Mouse (Mus musculus): ENCODE data around the gene Cdh13. TPM values are rescaled to one million over a fixed set of nuclear protein-coding genes. Genes with fewer than 3 reads are reported as not detected.
A peak's percentile ranks its signal among the peaks of the same experiment; 100 is the strongest.

The Cdh13 gene
- polyA plus RNA-seq, 1 experiment from 2014 or later, result 63.9 TPM

GRCm38 (mm10) chr8:118852861-118853260, 569.3 kb downstream of the Cdh13 start:
- 0 out of 2 replicates have a peak, but pooled peaks cover 2% of the 10 kb centered on the region for H3K4me1 ChIP-seq (replicated peaks)
- H3K9ac ChIP-seq, result no peak overlapping the region

GRCm38 (mm10) chr8:118854656-118855055, 571.1 kb downstream of the Cdh13 start:
- no peak overlapping the region for H3K9ac ChIP-seq
- H3K4me2 ChIP-seq, result no peak overlapping the region
- 0 out of 2 replicates have a peak, but pooled peaks cover 1% of the 10 kb centered on the region for H3K4me1 ChIP-seq (replicated peaks)
- H3K27me3 ChIP-seq, result no peaks in the 10 kb centered on the region
- H3K27ac ChIP-seq, result no peak overlapping the region
- WGBS, result 77% methylated on average over 8 of the region's 8 CpGs
- no peak overlapping the region for H3K4me3 ChIP-seq
- H3K9me3 ChIP-seq (replicated peaks), result no peaks in the 10 kb centered on the region
- H3K36me3 ChIP-seq, result no peaks in the 10 kb centered on the region
- ATAC-seq (replicated peaks; ENCODE audit: insufficient number of reproducible peaks, insufficient read depth, low FRiP score, low read depth), result no peak

More at GRCm38 (mm10) chr8:118852861-118853260, 569.3 kb downstream of the Cdh13 start:
- H3K9me3 ChIP-seq (replicated peaks), result no peaks in the 10 kb centered on the region
- H3K4me3 ChIP-seq, result no peak overlapping the region
- no peak overlapping the region for H3K4me2 ChIP-seq
- H3K27ac ChIP-seq, result no peak overlapping the region
- no peak for ATAC-seq (replicated peaks; ENCODE audit: insufficient number of reproducible peaks, insufficient read depth, low FRiP score, low read depth)
- H3K27me3 ChIP-seq, result no peaks in the 10 kb centered on the region
- no peaks in the 10 kb centered on the region for H3K36me3 ChIP-seq
- 84% methylated on average over 12 of the region's 12 CpGs for WGBS

- Histone ChIP-seq H3K9ac (no peak overlapping the region), H3K4me3 (no peak overlapping the region), H3K9me3 (replicated peaks) (no peaks in the 10 kb centered on the region), H3K4me1 (replicated peaks) (peaks cover 2% of the 10 kb centered on the region; the same call in 1 of the 2 replicates), H3K4me2 (no peak overlapping the region), H3K27me3 (no peaks in the 10 kb centered on the region), H3K36me3 (no peaks in the 10 kb centered on the region), H3K27ac (no peak overlapping the region)
- 53% methylated on average over 6 of the region's 6 CpGs for WGBS
- ATAC-seq (replicated peaks; ENCODE audit: insufficient number of reproducible peaks, insufficient read depth, low FRiP score, low read depth), result 0 out of 2 replicates have a peak, but pooled peaks have one; percentile 10
Observed at GRCm38 (mm10) chr8:118866332-118866731, 582.8 kb downstream of the Cdh13 start.

- no peaks in the 10 kb centered on the region for H3K27me3 ChIP-seq
- H3K9ac ChIP-seq, result no peak overlapping the region
- H3K9me3 ChIP-seq (replicated peaks), result no peaks in the 10 kb centered on the region
- H3K4me1 ChIP-seq (replicated peaks), result peaks cover 2% of the 10 kb centered on the region; the same call in 1 of the 2 replicates
- WGBS, result 74% methylated on average over 8 of the region's 8 CpGs
- no peak overlapping the region for H3K4me3 ChIP-seq
- H3K27ac ChIP-seq, result no peak overlapping the region
- H3K4me2 ChIP-seq, result no peak overlapping the region
- ATAC-seq (replicated peaks; ENCODE audit: insufficient number of reproducible peaks, insufficient read depth, low FRiP score, low read depth), result no peak
- H3K36me3 ChIP-seq, result no peaks in the 10 kb centered on the region
Observed at GRCm38 (mm10) chr8:118870711-118871110, 587.2 kb downstream of the Cdh13 start.

- WGBS, result 71% methylated on average over 11 of the region's 11 CpGs
- no peak overlapping the region for H3K9ac ChIP-seq
- H3K27me3 ChIP-seq, result no peaks in the 10 kb centered on the region
- ATAC-seq (replicated peaks; ENCODE audit: insufficient number of reproducible peaks, insufficient read depth, low FRiP score, low read depth), result no peak
- no peak overlapping the region for H3K27ac ChIP-seq
- H3K4me2 ChIP-seq, result no peak overlapping the region
- H3K4me3 ChIP-seq, result no peak overlapping the region
- H3K9me3 ChIP-seq (replicated peaks), result no peaks in the 10 kb centered on the region
- H3K36me3 ChIP-seq, result no peaks in the 10 kb centered on the region
- no peaks in the 10 kb centered on the region for H3K4me1 ChIP-seq (replicated peaks)
Observed at GRCm38 (mm10) chr8:118879939-118880825, 596.6 kb downstream of the Cdh13 start.

- H3K4me2 ChIP-seq, result no peak overlapping the region
- no peaks in the 10 kb centered on the region for H3K27me3 ChIP-seq
- ATAC-seq (replicated peaks; ENCODE audit: insufficient number of reproducible peaks, insufficient read depth, low FRiP score, low read depth), result no peak
- H3K4me1 ChIP-seq (replicated peaks), result no peaks in the 10 kb centered on the region
- no peak overlapping the region for H3K27ac ChIP-seq
- H3K9ac ChIP-seq, result no peak overlapping the region
- no peaks in the 10 kb centered on the region for H3K9me3 ChIP-seq (replicated peaks)
- 83% methylated on average over 8 of the region's 8 CpGs for WGBS
- no peak overlapping the region for H3K4me3 ChIP-seq
- H3K36me3 ChIP-seq, result no peaks in the 10 kb centered on the region
Observed at GRCm38 (mm10) chr8:118884296-118884695, 600.8 kb downstream of the Cdh13 start.

GRCm38 (mm10) chr8:118884988-118885387, 601.5 kb downstream of the Cdh13 start:
- Histone ChIP-seq H3K27ac (no peak overlapping the region), H3K9ac (no peak overlapping the region), H3K4me3 (no peak overlapping the region), H3K27me3 (no peaks in the 10 kb centered on the region), H3K36me3 (no peaks in the 10 kb centered on the region), H3K9me3 (replicated peaks) (no peaks in the 10 kb centered on the region), H3K4me2 (no peak overlapping the region), H3K4me1 (replicated peaks) (no peaks in the 10 kb centered on the region)
- no peak for ATAC-seq (replicated peaks; ENCODE audit: insufficient number of reproducible peaks, insufficient read depth, low FRiP score, low read depth)
- WGBS, result 71% methylated on average over 11 of the region's 11 CpGs

GRCm38 (mm10) chr8:118902402-118902801, 618.9 kb downstream of the Cdh13 start:
- 85% methylated on average over 11 of the region's 11 CpGs for WGBS
- H3K27me3 ChIP-seq, result no peaks in the 10 kb centered on the region
- no peak overlapping the region for H3K4me3 ChIP-seq
- no peaks in the 10 kb centered on the region for H3K9me3 ChIP-seq (replicated peaks)
- no peak overlapping the region for H3K27ac ChIP-seq
- H3K4me2 ChIP-seq, result no peak overlapping the region
- no peak for ATAC-seq (replicated peaks; ENCODE audit: insufficient number of reproducible peaks, insufficient read depth, low FRiP score, low read depth)
- H3K9ac ChIP-seq, result no peak overlapping the region
- H3K36me3 ChIP-seq, result no peaks in the 10 kb centered on the region
- H3K4me1 ChIP-seq (replicated peaks), result no peaks in the 10 kb centered on the region

GRCm38 (mm10) chr8:118916513-118916912, 633.0 kb downstream of the Cdh13 start:
- H3K27me3 ChIP-seq, result no peaks in the 10 kb centered on the region
- H3K27ac ChIP-seq, result no peak overlapping the region
- H3K36me3 ChIP-seq, result no peaks in the 10 kb centered on the region
- H3K4me3 ChIP-seq, result no peak overlapping the region
- H3K4me2 ChIP-seq, result no peak overlapping the region
- H3K9ac ChIP-seq, result no peak overlapping the region
- peaks cover 10% of the 10 kb centered on the region; the same call in 1 of the 2 replicates for H3K9me3 ChIP-seq (replicated peaks)
- no peaks in the 10 kb centered on the region for H3K4me1 ChIP-seq (replicated peaks)
- ATAC-seq (replicated peaks; ENCODE audit: insufficient number of reproducible peaks, insufficient read depth, low FRiP score, low read depth), result no peak
- WGBS, result 91% methylated on average over 3 of the region's 3 CpGs

GRCm38 (mm10) chr8:118937412-118937811, 653.9 kb downstream of the Cdh13 start:
- no peak overlapping the region for H3K4me2 ChIP-seq
- H3K9ac ChIP-seq, result no peak overlapping the region
- no peak overlapping the region for H3K27ac ChIP-seq
- no peak overlapping the region for H3K4me3 ChIP-seq
- WGBS, result 33% methylated on average over 11 of the region's 11 CpGs
- H3K27me3 ChIP-seq, result no peaks in the 10 kb centered on the region
- no peaks in the 10 kb centered on the region for H3K9me3 ChIP-seq (replicated peaks)
- no peaks in the 10 kb centered on the region for H3K4me1 ChIP-seq (replicated peaks)
- no peak for ATAC-seq (replicated peaks; ENCODE audit: insufficient number of reproducible peaks, insufficient read depth, low FRiP score, low read depth)
- H3K36me3 ChIP-seq, result no peaks in the 10 kb centered on the region

- ATAC-seq (replicated peaks; ENCODE audit: insufficient number of reproducible peaks, insufficient read depth, low FRiP score, low read depth), result no peak
- H3K4me3 ChIP-seq, result no peak overlapping the region
- no peak overlapping the region for H3K9ac ChIP-seq
- H3K4me2 ChIP-seq, result no peak overlapping the region
- no peaks in the 10 kb centered on the region for H3K27me3 ChIP-seq
- 54% methylated on average over 8 of the region's 8 CpGs for WGBS
- no peak overlapping the region for H3K27ac ChIP-seq
- H3K4me1 ChIP-seq (replicated peaks), result no peaks in the 10 kb centered on the region
- no peaks in the 10 kb centered on the region for H3K9me3 ChIP-seq (replicated peaks)
- no peaks in the 10 kb centered on the region for H3K36me3 ChIP-seq
Observed at GRCm38 (mm10) chr8:118938025-118938424, 654.5 kb downstream of the Cdh13 start.

Data from heart, embryonic 15.5 days (tissue).